Mouse (Mus musculus): ENCODE measurements around the gene Tmcc1. TPM values are rescaled to one million over a fixed set of nuclear protein-coding genes. Genes with fewer than 3 reads are reported as not detected.

The Tmcc1 gene
- polyA plus RNA-seq, 1 experiment from 2014 or later, result 12.6 TPM

- 52% methylated on average over 3 of the region's 3 CpGs for WGBS
- ATAC-seq (ENCODE audit: insufficient number of reproducible peaks, insufficient read depth, low FRiP score, low read depth), result no peak
- H3K27me3 ChIP-seq (ENCODE audit: control insufficient read depth, insufficient read depth, low read length), result no peaks in the 10 kb centered on the region
- no peak overlapping the region for H3K4me2 ChIP-seq (ENCODE audit: low read length)
- no peaks in the 10 kb centered on the region for H3K9me3 ChIP-seq (ENCODE audit: control insufficient read depth, low read length)
- H3K36me3 ChIP-seq (ENCODE audit: control insufficient read depth, insufficient read depth, low read length), result no peaks in the 10 kb centered on the region
- H3K4me1 ChIP-seq (ENCODE audit: control insufficient read depth in 2 of 2, insufficient read depth in 2 of 2, low read length in 2 of 2), result no peaks in the 10 kb centered on the region; a peak in 1 of 4 replicates
- H3K9ac ChIP-seq (ENCODE audit: low read length), result no peak overlapping the region
- H3K4me3 ChIP-seq (ENCODE audit: control insufficient read depth in 1 of 2, insufficient read depth in 1 of 2, low read depth in 1 of 2, low read length in 2 of 2), result no peak overlapping the region
- H3K27ac ChIP-seq (replicated peaks in 1 of 2; ENCODE audit: control insufficient read depth in 1 of 2, insufficient read depth in 1 of 2, low read depth in 2 of 2, low read length in 2 of 2), result no peak overlapping the region
These were observed 179.6 kb downstream of the Tmcc1 start for GRCm38 (mm10) chr6:116013687-116014086.

GRCm38 (mm10) chr6:116010541-116010940, 182.7 kb downstream of the Tmcc1 start:
- H3K9ac ChIP-seq (ENCODE audit: low read length), result no peak overlapping the region
- 2% methylated on average over 6 of the region's 6 CpGs for WGBS

GRCm38 (mm10) chr6:116009426-116009825, 183.9 kb downstream of the Tmcc1 start:
- peaks cover 13 to 23% of the 10 kb centered on the region in 2 experiments for H3K4me1 ChIP-seq (ENCODE audit: control insufficient read depth in 2 of 2, insufficient read depth in 2 of 2, low read length in 2 of 2)
- H3K27me3 ChIP-seq (ENCODE audit: control insufficient read depth, insufficient read depth, low read length), result no peaks in the 10 kb centered on the region
- peak overlapping the region in 1 of 2 experiments; percentile 24; a peak in 1 of 4 replicates for H3K27ac ChIP-seq (replicated peaks in 1 of 2; ENCODE audit: control insufficient read depth in 1 of 2, insufficient read depth in 1 of 2, low read depth in 2 of 2, low read length in 2 of 2)
- ATAC-seq (ENCODE audit: insufficient number of reproducible peaks, insufficient read depth, low FRiP score, low read depth), result no peak
- H3K4me3 ChIP-seq (ENCODE audit: control insufficient read depth in 1 of 2, insufficient read depth in 1 of 2, low read depth in 1 of 2, low read length in 2 of 2), result no peak overlapping the region
- H3K36me3 ChIP-seq (ENCODE audit: control insufficient read depth, insufficient read depth, low read length), result no peaks in the 10 kb centered on the region
- no peak overlapping the region for H3K9ac ChIP-seq (ENCODE audit: low read length)
- H3K9me3 ChIP-seq (ENCODE audit: control insufficient read depth, low read length), result no peaks in the 10 kb centered on the region
- WGBS, result 47% methylated on average over 12 of the region's 12 CpGs
- H3K4me2 ChIP-seq (ENCODE audit: low read length), result no peak overlapping the region

More at GRCm38 (mm10) chr6:116010541-116010940, 182.7 kb downstream of the Tmcc1 start:
- Histone ChIP-seq H3K9me3 (ENCODE audit: control insufficient read depth, low read length) (no peaks in the 10 kb centered on the region), H3K36me3 (ENCODE audit: control insufficient read depth, insufficient read depth, low read length) (no peaks in the 10 kb centered on the region), H3K27me3 (ENCODE audit: control insufficient read depth, insufficient read depth, low read length) (no peaks in the 10 kb centered on the region), H3K4me2 (ENCODE audit: low read length) (no peak overlapping the region), H3K4me3 (ENCODE audit: control insufficient read depth in 1 of 2, insufficient read depth in 1 of 2, low read depth in 1 of 2, low read length in 2 of 2) (no peak overlapping the region), H3K4me1 (ENCODE audit: control insufficient read depth in 2 of 2, insufficient read depth in 2 of 2, low read length in 2 of 2) (peaks cover 10 to 18% of the 10 kb centered on the region in 2 experiments), H3K27ac (replicated peaks in 1 of 2; ENCODE audit: control insufficient read depth in 1 of 2, insufficient read depth in 1 of 2, low read depth in 2 of 2, low read length in 2 of 2) (no peak overlapping the region)
- ATAC-seq (ENCODE audit: insufficient number of reproducible peaks, insufficient read depth, low FRiP score, low read depth), result no peak

GRCm38 (mm10) chr6:116007561-116008173, 185.6 kb downstream of the Tmcc1 start:
- Histone ChIP-seq H3K9me3 (ENCODE audit: control insufficient read depth, low read length) (no peaks in the 10 kb centered on the region), H3K27ac (replicated peaks in 1 of 2; ENCODE audit: control insufficient read depth in 1 of 2, insufficient read depth in 1 of 2, low read depth in 2 of 2, low read length in 2 of 2) (peak overlapping the region in 1 of 2 experiments; percentile 80; a peak in 1 of 4 replicates), H3K4me3 (ENCODE audit: control insufficient read depth in 1 of 2, insufficient read depth in 1 of 2, low read depth in 1 of 2, low read length in 2 of 2) (no peak overlapping the region), H3K9ac (ENCODE audit: low read length) (no peak overlapping the region; the same call in 1 of the 2 replicates), H3K4me2 (ENCODE audit: low read length) (no peak overlapping the region), H3K36me3 (ENCODE audit: control insufficient read depth, insufficient read depth, low read length) (no peaks in the 10 kb centered on the region), H3K4me1 (ENCODE audit: control insufficient read depth in 2 of 2, insufficient read depth in 2 of 2, low read length in 2 of 2) (peaks cover 26 to 37% of the 10 kb centered on the region in 2 experiments), H3K27me3 (ENCODE audit: control insufficient read depth, insufficient read depth, low read length) (no peaks in the 10 kb centered on the region)
- no peak for ATAC-seq (ENCODE audit: insufficient number of reproducible peaks, insufficient read depth, low FRiP score, low read depth)
- 17% methylated on average over 8 of the region's 9 CpGs for WGBS

- WGBS, result 43% methylated on average over 9 of the region's 9 CpGs
- H3K4me2 ChIP-seq (ENCODE audit: low read length), result peak overlapping the region; percentile 8; the same call in 1 of the 2 replicates
- H3K9ac ChIP-seq (ENCODE audit: low read length), result peak overlapping the region; percentile 21; the same call in 1 of the 2 replicates
- H3K27me3 ChIP-seq (ENCODE audit: control insufficient read depth, insufficient read depth, low read length), result no peaks in the 10 kb centered on the region
- ATAC-seq (ENCODE audit: insufficient number of reproducible peaks, insufficient read depth, low FRiP score, low read depth), result peak; percentile 57; the same call in 1 of the 2 replicates
- H3K36me3 ChIP-seq (ENCODE audit: control insufficient read depth, insufficient read depth, low read length), result no peaks in the 10 kb centered on the region
- H3K9me3 ChIP-seq (ENCODE audit: control insufficient read depth, low read length), result no peaks in the 10 kb centered on the region
- H3K27ac ChIP-seq (replicated peaks in 1 of 2; ENCODE audit: control insufficient read depth in 1 of 2, insufficient read depth in 1 of 2, low read depth in 2 of 2, low read length in 2 of 2), result peak overlapping the region; percentile 68 to 80
- H3K4me1 ChIP-seq (ENCODE audit: control insufficient read depth in 2 of 2, insufficient read depth in 2 of 2, low read length in 2 of 2), result peaks cover 28 to 42% of the 10 kb centered on the region in 2 experiments
- H3K4me3 ChIP-seq (ENCODE audit: control insufficient read depth in 1 of 2, insufficient read depth in 1 of 2, low read depth in 1 of 2, low read length in 2 of 2), result no peak overlapping the region
These were observed 186.6 kb downstream of the Tmcc1 start for GRCm38 (mm10) chr6:116006731-116007130.

GRCm38 (mm10) chr6:116005959-116006288, 187.4 kb downstream of the Tmcc1 start:
- no peaks in the 10 kb centered on the region for H3K9me3 ChIP-seq (ENCODE audit: control insufficient read depth, low read length)
- WGBS, result 69% methylated on average over 4 of the region's 4 CpGs
- no peaks in the 10 kb centered on the region for H3K36me3 ChIP-seq (ENCODE audit: control insufficient read depth, insufficient read depth, low read length)
- H3K9ac ChIP-seq (ENCODE audit: low read length), result peak overlapping the region; percentile 21; the same call in 1 of the 2 replicates
- H3K4me1 ChIP-seq (ENCODE audit: control insufficient read depth in 2 of 2, insufficient read depth in 2 of 2, low read length in 2 of 2), result peaks cover 28 to 42% of the 10 kb centered on the region in 2 experiments
- no peaks in the 10 kb centered on the region for H3K27me3 ChIP-seq (ENCODE audit: control insufficient read depth, insufficient read depth, low read length)
- peak overlapping the region; percentile 68 to 80 for H3K27ac ChIP-seq (replicated peaks in 1 of 2; ENCODE audit: control insufficient read depth in 1 of 2, insufficient read depth in 1 of 2, low read depth in 2 of 2, low read length in 2 of 2)
- H3K4me3 ChIP-seq (ENCODE audit: control insufficient read depth in 1 of 2, insufficient read depth in 1 of 2, low read depth in 1 of 2, low read length in 2 of 2), result no peak overlapping the region
- peak overlapping the region; percentile 8; the same call in 1 of the 2 replicates for H3K4me2 ChIP-seq (ENCODE audit: low read length)
- no peak for ATAC-seq (ENCODE audit: insufficient number of reproducible peaks, insufficient read depth, low FRiP score, low read depth)

GRCm38 (mm10) chr6:116005275-116005958, 187.9 kb downstream of the Tmcc1 start:
- peaks cover 28 to 42% of the 10 kb centered on the region in 2 experiments for H3K4me1 ChIP-seq (ENCODE audit: control insufficient read depth in 2 of 2, insufficient read depth in 2 of 2, low read length in 2 of 2)
- no peaks in the 10 kb centered on the region for H3K27me3 ChIP-seq (ENCODE audit: control insufficient read depth, insufficient read depth, low read length)
- ATAC-seq (ENCODE audit: insufficient number of reproducible peaks, insufficient read depth, low FRiP score, low read depth), result no peak
- H3K9ac ChIP-seq (ENCODE audit: low read length), result no peak overlapping the region
- no peaks in the 10 kb centered on the region for H3K36me3 ChIP-seq (ENCODE audit: control insufficient read depth, insufficient read depth, low read length)
- 64% methylated on average over 17 of the region's 17 CpGs for WGBS
- H3K9me3 ChIP-seq (ENCODE audit: control insufficient read depth, low read length), result no peaks in the 10 kb centered on the region
- H3K27ac ChIP-seq (replicated peaks in 1 of 2; ENCODE audit: control insufficient read depth in 1 of 2, insufficient read depth in 1 of 2, low read depth in 2 of 2, low read length in 2 of 2), result peak overlapping the region; percentile 68 to 80
- no peak overlapping the region for H3K4me2 ChIP-seq (ENCODE audit: low read length)
- H3K4me3 ChIP-seq (ENCODE audit: control insufficient read depth in 1 of 2, insufficient read depth in 1 of 2, low read depth in 1 of 2, low read length in 2 of 2), result no peak overlapping the region

Measured in heart, embryonic 14.5 days (tissue).